Mouse (Mus musculus) kidney, adult 2 months (tissue): ENCODE measurements around the gene Dip2c. TPM values are rescaled to one million over a fixed set of nuclear protein-coding genes. Genes with fewer than 3 reads are reported as not detected.

Experiments used
- DNase-seq: peaks from one replicate; pipeline ENCODE4 v3.0.0; 2021
- H3K27ac ChIP-seq: fragments of 200-500 bp; 2 replicates; pipeline ENCODE4 v1.5.1; 2012; ENCODE audit warnings: low read depth, low read length, control low read depth, inconsistent platforms; ENCODE audit not compliant: insufficient read depth
- H3K27me3 ChIP-seq: fragments of 200-500 bp; replicated peaks from 2 replicates; pipeline ENCODE4 v1.6.1; 2012; ENCODE audit warnings: mild to moderate bottlenecking, moderate library complexity, low read length, inconsistent platforms; ENCODE audit not compliant: control insufficient read depth, insufficient read depth
- H3K36me3 ChIP-seq: fragments of 200-500 bp; 2 replicates; pipeline ENCODE4 v1.6.1; 2012; ENCODE audit warnings: mild to moderate bottlenecking, moderate library complexity, low read length, inconsistent platforms; ENCODE audit not compliant: control insufficient read depth, insufficient read depth
- H3K4me1 ChIP-seq: fragments of 200-500 bp; 2 replicates; pipeline ENCODE4 v1.6.1; 2011; ENCODE audit warnings: low read length; ENCODE audit not compliant: control insufficient read depth, insufficient read depth
- H3K4me3 ChIP-seq: fragments of 200-500 bp; 2 replicates; pipeline ENCODE4 v1.5.1; 2011; ENCODE audit warnings: mild to moderate bottlenecking, low read depth, low read length, control low read depth; ENCODE audit not compliant: insufficient read depth
- CTCF ChIP-seq: fragments of 200-500 bp; conservative IDR thresholded peaks from 2 replicates; pipeline ENCODE4 v1.5.1; 2011; ENCODE audit warnings: low read depth, mild to moderate bottlenecking, control low read depth, low read length, moderate library complexity, mixed read lengths; ENCODE audit not compliant: insufficient read depth, insufficient read length
- POLR2A ChIP-seq: fragments of 200-500 bp; IDR thresholded peaks from one replicate; pipeline ENCODE4 v1.6.1; 2011; ENCODE audit warnings: low read depth, low read length, control low read depth
- WGBS: fragments of 180-500 bp; shearing (Covaris S2); methylation state at CpG from one replicate; pipeline ENCODE4 v1.1.7; 2018; 5-methylcytosine and 5-hydroxymethylcytosine counted together
- polyA plus RNA-seq: library from polyadenylated mRNA; depleted of rRNA; stranded (reverse); fragments of >200 nt; gene quantifications from 2 replicates; pipeline ENCODE4 v1.2.3, GENCODE M21; 2012

Dip2c gene
- polyA plus RNA-seq, 1 experiment, result 11.0 TPM

GRCm38 (mm10) chr13:9353890-9354289 lies 77.6 kb downstream of the Dip2c start:
- H3K36me3 ChIP-seq, result no peaks in the 10 kb centered on the region
- H3K4me3 ChIP-seq, result no peak overlapping the region
- WGBS, result 97% methylated on average over 1 of the region's 1 CpGs
- TF ChIP-seq POLR2A (no peak), CTCF (no peak)
- H3K27me3 ChIP-seq, result no peaks in the 10 kb centered on the region
- no peak overlapping the region for H3K27ac ChIP-seq
- DNase-seq, result no peak
- no peaks in the 10 kb centered on the region for H3K4me1 ChIP-seq

- H3K4me3 ChIP-seq, result no peak overlapping the region
- no peaks in the 10 kb centered on the region for H3K36me3 ChIP-seq
- no peaks in the 10 kb centered on the region for H3K27me3 ChIP-seq
- DNase-seq, result no peak
- H3K4me1 ChIP-seq, result no peaks in the 10 kb centered on the region
- no peak overlapping the region for H3K27ac ChIP-seq
- TF ChIP-seq CTCF (no peak), POLR2A (no peak)
- WGBS, result 82% methylated on average over 4 of the region's 4 CpGs
These were observed 79.0 kb downstream of the Dip2c start for GRCm38 (mm10) chr13:9355331-9355730.

- H3K4me3 ChIP-seq, result no peak overlapping the region
- H3K36me3 ChIP-seq, result no peaks in the 10 kb centered on the region
- no peak for DNase-seq
- no peak overlapping the region for H3K27ac ChIP-seq
- no peaks in the 10 kb centered on the region for H3K27me3 ChIP-seq
- 73% methylated on average over 2 of the region's 2 CpGs for WGBS
- H3K4me1 ChIP-seq, result no peaks in the 10 kb centered on the region
- no peak for TF ChIP-seq CTCF
- no peak for TF ChIP-seq POLR2A
These were observed 85.1 kb downstream of the Dip2c start for GRCm38 (mm10) chr13:9361457-9361856.

- no peak for TF ChIP-seq POLR2A
- no peak for TF ChIP-seq CTCF
- Histone ChIP-seq H3K27me3 (no peaks in the 10 kb centered on the region), H3K4me3 (no peak overlapping the region), H3K27ac (no peak overlapping the region), H3K4me1 (no peaks in the 10 kb centered on the region; the same call in 1 of the 2 replicates), H3K36me3 (no peaks in the 10 kb centered on the region)
- DNase-seq, result no peak
- 61% methylated on average over 1 of the region's 1 CpGs for WGBS
These were observed 95.1 kb downstream of the Dip2c start for GRCm38 (mm10) chr13:9371387-9371786.

GRCm38 (mm10) chr13:9377130-9377529 lies 100.8 kb downstream of the Dip2c start:
- no peak for DNase-seq
- Histone ChIP-seq H3K4me1 (no peaks in the 10 kb centered on the region), H3K36me3 (no peaks in the 10 kb centered on the region), H3K4me3 (no peak overlapping the region), H3K27me3 (no peaks in the 10 kb centered on the region), H3K27ac (no peak overlapping the region)
- TF ChIP-seq CTCF (no peak), POLR2A (no peak)
- 53% methylated on average over 2 of the region's 2 CpGs for WGBS

GRCm38 (mm10) chr13:9380740-9381410 lies 104.5 kb downstream of the Dip2c start:
- no peak for TF ChIP-seq POLR2A
- TF ChIP-seq CTCF, result no peak
- Histone ChIP-seq H3K27me3 (no peaks in the 10 kb centered on the region), H3K4me1 (no peaks in the 10 kb centered on the region), H3K36me3 (no peaks in the 10 kb centered on the region), H3K4me3 (no peak overlapping the region), H3K27ac (no peak overlapping the region)
- 70% methylated on average over 5 of the region's 5 CpGs for WGBS
- no peak for DNase-seq

GRCm38 (mm10) chr13:9388017-9388416 lies 111.7 kb downstream of the Dip2c start:
- Histone ChIP-seq H3K27ac (no peak overlapping the region), H3K4me3 (no peak overlapping the region), H3K4me1 (no peaks in the 10 kb centered on the region; the same call in 1 of the 2 replicates), H3K36me3 (no peaks in the 10 kb centered on the region), H3K27me3 (no peaks in the 10 kb centered on the region)
- TF ChIP-seq CTCF (no peak), POLR2A (no peak)
- 85% methylated on average over 2 of the region's 2 CpGs for WGBS
- no peak for DNase-seq
